Mouse (Mus musculus): Measurements from ENCODE around the gene Med7. TPM values are rescaled to one million over a fixed set of nuclear protein-coding genes. Genes with fewer than 3 reads are reported as not detected.

Gene Med7
- 66.0 and 71.2 TPM in 2 replicates for polyA plus RNA-seq (2016; fragmentation: Nextera tagmentation; extraction: Ambion mirVana)

- Histone ChIP-seq H3K27me3 (replicated peaks) (no peaks in the 10 kb centered on the region), H3K9me3 (replicated peaks) (no peaks in the 10 kb centered on the region), H3K4me2 (peak within 1 kb of the TSS; percentile 65), H3K4me1 (peaks cover 55% of the 10 kb centered on the region), H3K27ac (peak within 1 kb of the TSS; percentile 99), H3K9ac (peak within 1 kb of the TSS; percentile 98), H3K36me3 (peaks cover 28% of the 10 kb centered on the region), H3K4me3 (peak within 1 kb of the TSS; percentile 97)
- peak; percentile 95 for ATAC-seq
- WGBS (ENCODE audit: insufficient replicate concordance): 2% methylated on average over 59 of the region's 59 CpGs
Measured at GRCm38 (mm10) chr11:46436760-46437458, at the start of gene Med7. TSS of gene Med7 (plus strand) at chr11:46436925.

- H3K36me3 ChIP-seq: no peaks in the 10 kb centered on the region
- H3K9me3 ChIP-seq (replicated peaks): no peaks in the 10 kb centered on the region
- 79% methylated on average over 8 of the region's 8 CpGs for WGBS (ENCODE audit: insufficient replicate concordance)
- no peak overlapping the region for H3K4me2 ChIP-seq
- no peak for ATAC-seq
- no peaks in the 10 kb centered on the region for H3K4me1 ChIP-seq
- no peak overlapping the region for H3K4me3 ChIP-seq
- H3K27me3 ChIP-seq (replicated peaks): no peaks in the 10 kb centered on the region; the same call in 1 of the 2 replicates
- no peak overlapping the region for H3K27ac ChIP-seq
- no peak overlapping the region for H3K9ac ChIP-seq
Measured at GRCm38 (mm10) chr11:46387061-46387460, 49.7 kb upstream of the Med7 start.

GRCm38 (mm10) chr11:46388438-46388837 is 48.3 kb upstream of the Med7 start:
- Histone ChIP-seq H3K9me3 (replicated peaks) (no peaks in the 10 kb centered on the region), H3K27ac (no peak overlapping the region), H3K4me2 (no peak overlapping the region), H3K4me3 (no peak overlapping the region), H3K9ac (no peak overlapping the region), H3K36me3 (no peaks in the 10 kb centered on the region), H3K4me1 (no peaks in the 10 kb centered on the region), H3K27me3 (replicated peaks) (peaks cover under 1% of the 10 kb centered on the region; the same call in 1 of the 2 replicates)
- 64% methylated on average over 6 of the region's 6 CpGs for WGBS (ENCODE audit: insufficient replicate concordance)
- no peak for ATAC-seq

- Histone ChIP-seq H3K27me3 (replicated peaks) (peaks cover 4% of the 10 kb centered on the region; the same call in 1 of the 2 replicates), H3K27ac (no peak within 1 kb of the TSS), H3K9ac (no peak within 1 kb of the TSS), H3K4me3 (no peak within 1 kb of the TSS), H3K4me2 (no peak within 1 kb of the TSS), H3K9me3 (replicated peaks) (no peaks in the 10 kb centered on the region), H3K36me3 (no peaks in the 10 kb centered on the region), H3K4me1 (no peaks in the 10 kb centered on the region)
- no peak for ATAC-seq
- WGBS (ENCODE audit: insufficient replicate concordance): 58% methylated on average over 13 of the region's 13 CpGs
Measured at GRCm38 (mm10) chr11:46389336-46390117, 47.2 kb upstream of the Med7 start, which contains the start of gene Itk. TSS of gene Itk (minus strand) at chr11:46389515.

- no peak overlapping the region for H3K27ac ChIP-seq
- WGBS (ENCODE audit: insufficient replicate concordance): 45% methylated on average over 3 of the region's 3 CpGs
- H3K36me3 ChIP-seq: no peaks in the 10 kb centered on the region
- no peak overlapping the region for H3K4me3 ChIP-seq
- H3K9ac ChIP-seq: no peak overlapping the region
- H3K27me3 ChIP-seq (replicated peaks): peaks cover 4% of the 10 kb centered on the region; the same call in 1 of the 2 replicates
- ATAC-seq: no peak
- H3K4me2 ChIP-seq: no peak overlapping the region
- H3K4me1 ChIP-seq: no peaks in the 10 kb centered on the region
- no peaks in the 10 kb centered on the region for H3K9me3 ChIP-seq (replicated peaks)
Measured at GRCm38 (mm10) chr11:46390621-46391020, 46.1 kb upstream of the Med7 start.

- ATAC-seq: no peak
- H3K4me2 ChIP-seq: no peak overlapping the region
- 0 out of 2 replicates have a peak, but pooled peaks cover 4% of the 10 kb centered on the region for H3K27me3 ChIP-seq (replicated peaks)
- no peak overlapping the region for H3K9ac ChIP-seq
- peaks cover 14% of the 10 kb centered on the region for H3K4me1 ChIP-seq
- no peak overlapping the region for H3K27ac ChIP-seq
- H3K9me3 ChIP-seq (replicated peaks): no peaks in the 10 kb centered on the region
- H3K36me3 ChIP-seq: no peaks in the 10 kb centered on the region
- no peak overlapping the region for H3K4me3 ChIP-seq
- WGBS (ENCODE audit: insufficient replicate concordance): 32% methylated on average over 7 of the region's 7 CpGs
Measured at GRCm38 (mm10) chr11:46392890-46393289, 43.8 kb upstream of the Med7 start.

- Histone ChIP-seq H3K4me3 (no peak overlapping the region), H3K9ac (no peak overlapping the region), H3K4me2 (no peak overlapping the region), H3K27ac (no peak overlapping the region), H3K27me3 (replicated peaks) (0 out of 2 replicates have a peak, but pooled peaks cover 4% of the 10 kb centered on the region), H3K36me3 (no peaks in the 10 kb centered on the region), H3K4me1 (peaks cover 16% of the 10 kb centered on the region), H3K9me3 (replicated peaks) (no peaks in the 10 kb centered on the region)
- no peak for ATAC-seq
- 52% methylated on average over 4 of the region's 4 CpGs for WGBS (ENCODE audit: insufficient replicate concordance)
Measured at GRCm38 (mm10) chr11:46393413-46393812, 43.3 kb upstream of the Med7 start.

- 0 out of 2 replicates have a peak, but pooled peaks cover 4% of the 10 kb centered on the region for H3K27me3 ChIP-seq (replicated peaks)
- no peak for ATAC-seq
- no peaks in the 10 kb centered on the region for H3K36me3 ChIP-seq
- no peak overlapping the region for H3K9ac ChIP-seq
- H3K4me1 ChIP-seq: peaks cover 25% of the 10 kb centered on the region
- H3K4me3 ChIP-seq: no peak overlapping the region
- H3K27ac ChIP-seq: no peak overlapping the region
- no peak overlapping the region for H3K4me2 ChIP-seq
- H3K9me3 ChIP-seq (replicated peaks): no peaks in the 10 kb centered on the region
- WGBS (ENCODE audit: insufficient replicate concordance): 67% methylated on average over 2 of the region's 2 CpGs
Measured at GRCm38 (mm10) chr11:46395088-46395487, 41.6 kb upstream of the Med7 start.

- Histone ChIP-seq H3K4me3 (no peak overlapping the region), H3K27ac (no peak overlapping the region), H3K9me3 (replicated peaks) (no peaks in the 10 kb centered on the region), H3K9ac (no peak overlapping the region), H3K4me1 (peaks cover 25% of the 10 kb centered on the region), H3K4me2 (no peak overlapping the region), H3K27me3 (replicated peaks) (0 out of 2 replicates have a peak, but pooled peaks cover 4% of the 10 kb centered on the region), H3K36me3 (no peaks in the 10 kb centered on the region)
- ATAC-seq: no peak
- 82% methylated on average over 2 of the region's 2 CpGs for WGBS (ENCODE audit: insufficient replicate concordance)
Measured at GRCm38 (mm10) chr11:46395698-46396097, 41.0 kb upstream of the Med7 start.

- H3K4me3 ChIP-seq: no peak within 1 kb of the TSS
- 61% methylated on average over 13 of the region's 13 CpGs for WGBS (ENCODE audit: insufficient replicate concordance)
Measured at GRCm38 (mm10) chr11:46396167-46396859, 40.4 kb upstream of the Med7 start, which contains the start of gene Fam71b. TSS of gene Fam71b (plus strand) at chr11:46396559.

GRCm38 (mm10) chr11:46396860-46397179 is 39.9 kb upstream of the Med7 start:
- H3K27ac ChIP-seq: no peak overlapping the region
- no peak overlapping the region for H3K9ac ChIP-seq
- no peak for ATAC-seq
- H3K4me2 ChIP-seq: no peak overlapping the region
- peaks cover 25% of the 10 kb centered on the region for H3K4me1 ChIP-seq
- H3K36me3 ChIP-seq: no peaks in the 10 kb centered on the region
- no peaks in the 10 kb centered on the region for H3K9me3 ChIP-seq (replicated peaks)
- no peak overlapping the region for H3K4me3 ChIP-seq
- WGBS (ENCODE audit: insufficient replicate concordance): 47% methylated on average over 4 of the region's 4 CpGs
- H3K27me3 ChIP-seq (replicated peaks): 0 out of 2 replicates have a peak, but pooled peaks cover 4% of the 10 kb centered on the region

More at GRCm38 (mm10) chr11:46396167-46396859, 40.4 kb upstream of the Med7 start, which contains the start of gene Fam71b:
- H3K36me3 ChIP-seq: no peaks in the 10 kb centered on the region
- peak; percentile 30; the same call in 1 of the 2 replicates for ATAC-seq
- H3K4me2 ChIP-seq: no peak within 1 kb of the TSS
- H3K27me3 ChIP-seq (replicated peaks): 0 out of 2 replicates have a peak, but pooled peaks cover 4% of the 10 kb centered on the region
- no peak within 1 kb of the TSS for H3K9ac ChIP-seq
- peaks cover 25% of the 10 kb centered on the region for H3K4me1 ChIP-seq
- no peak within 1 kb of the TSS for H3K27ac ChIP-seq
- H3K9me3 ChIP-seq (replicated peaks): no peaks in the 10 kb centered on the region

Measured in liver, embryonic 12.5 days (tissue).